Mouse (Mus musculus) liver, embryonic 14.5 days (tissue): ENCODE results near the gene Zfp981. TPM values are rescaled to one million over a fixed set of nuclear protein-coding genes. Genes with fewer than 3 reads are reported as not detected.
"Not testable (repeated sequence)": the region's sequence is repeated elsewhere in the genome, so short reads cannot be mapped to it uniquely, and the experiment has no call there.

Experiments used
- ATAC-seq: fragments of 200-750 bp; cut with Nextera tagmentation; 2 replicates; pipeline ENCODE4 v1.8.0; 2017; ENCODE audit warnings: moderate number of reproducible peaks, mild to moderate bottlenecking, moderate library complexity; ENCODE audit not compliant: insufficient read depth
- DNase-seq, 3 experiments: peaks; one replicate each; pipeline ENCODE4 v3.0.0-alpha.2; 2012 to 2013; ENCODE audit warnings: low read depth in 3 of 3, low spot score in 3 of 3
- H3K27ac ChIP-seq: fragments of 300-500 bp; sonication (generic); 2 replicates; pipeline ENCODE4 v1.5.1; 2014; ENCODE audit warnings: moderate library complexity, mild to moderate bottlenecking, control low read depth, inconsistent platforms
- H3K27me3 ChIP-seq: fragments of 300-500 bp; sonication (generic); 2 replicates; pipeline ENCODE4 v1.6.1; 2014; ENCODE audit warnings: mild to moderate bottlenecking, low read length, moderate library complexity; ENCODE audit not compliant: control insufficient read depth, insufficient read depth
- H3K36me3 ChIP-seq: fragments of 300-500 bp; sonication (generic); replicated peaks from 2 replicates; pipeline ENCODE4 v1.6.1; 2014; ENCODE audit warnings: low read depth; ENCODE audit not compliant: control insufficient read depth, insufficient read depth
- H3K4me1 ChIP-seq, 2 experiments: fragments of 200-500 bp in 1 of 2; fragments of 300-500 bp in 1 of 2; sonication (generic) in 1 of 2; replicated peaks; 2 replicates each; pipeline ENCODE4 v1.6.1; 2012 to 2014; ENCODE audit warnings: antibody characterized with exemption in 1 of 2, inconsistent platforms in 1 of 2, low read length in 1 of 2; ENCODE audit not compliant: control insufficient read depth in 2 of 2, insufficient read depth in 2 of 2
- H3K4me2 ChIP-seq: fragments of 300-500 bp; sonication (generic); 2 replicates; pipeline ENCODE4 v1.6.1; 2014; ENCODE audit warnings: low read depth, mild to moderate bottlenecking, control low read depth, moderate library complexity
- H3K4me3 ChIP-seq, 2 experiments: fragments of 200-500 bp in 1 of 2; fragments of 300-500 bp in 1 of 2; sonication (generic) in 1 of 2; 2 replicates each; pipeline ENCODE4 v1.5.1; 2012 to 2014; ENCODE audit warnings: low read depth in 2 of 2, low read length in 2 of 2, mild to moderate bottlenecking in 2 of 2, control low read depth in 1 of 2, inconsistent platforms in 1 of 2, moderate library complexity in 1 of 2; ENCODE audit not compliant: insufficient read depth in 1 of 2
- H3K9ac ChIP-seq: fragments of 300-500 bp; sonication (generic); replicated peaks from 2 replicates; pipeline ENCODE4 v1.6.1; 2014; ENCODE audit warnings: mild to moderate bottlenecking, control low read depth, moderate library complexity
- H3K9me3 ChIP-seq: fragments of 300-500 bp; sonication (generic); 2 replicates; pipeline ENCODE4 v1.6.1; 2016; ENCODE audit warnings: low read length, mixed read lengths; ENCODE audit not compliant: control insufficient read depth
- WGBS: fragments of 180-500 bp; shearing (Covaris S2); extraction: QIAGEN DNeasy Blood & Tissue Kit; methylation state at CpG from one replicate; pipeline ENCODE4 v1.1.7; 2014; ENCODE audit not compliant: insufficient replicate concordance; 5-methylcytosine and 5-hydroxymethylcytosine counted together
- polyA plus RNA-seq, 2 experiments: library from polyadenylated mRNA; depleted of rRNA in 1 of 2; stranded (reverse) in 1 of 2; unstranded in 1 of 2; fragments of >200 nt; fragmentation: Nextera tagmentation in 1 of 2; extraction: Ambion mirVana in 1 of 2; gene quantifications; 2 replicates each; pipeline versions ENCODE4 v1.2.1 to v1.2.3; 2012 to 2014

The Zfp981 gene
- polyA plus RNA-seq, 2 experiments: 0.09 TPM; not detected in 1

DNA sequence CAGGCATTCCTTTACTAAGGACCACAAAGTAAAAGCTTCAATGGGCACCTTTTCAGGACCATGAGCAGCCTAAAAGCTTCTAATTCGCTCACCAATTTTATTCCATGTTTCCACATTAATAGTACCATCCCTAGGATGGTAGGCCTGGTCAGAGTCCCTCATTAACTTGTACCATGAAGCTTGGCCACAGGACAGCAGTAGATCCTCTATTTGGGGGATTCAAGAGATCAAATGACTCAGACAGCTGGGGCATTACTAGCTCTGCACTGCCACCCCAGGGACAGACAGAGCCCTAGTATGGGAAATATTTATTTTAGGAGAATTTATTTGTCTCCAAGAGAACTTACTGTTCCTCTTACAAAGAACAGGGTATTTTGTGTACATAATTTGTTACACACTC is 27.6 kb upstream of the Zfp981 start:
- H3K36me3 ChIP-seq, H3K9ac ChIP-seq, H3K27me3 ChIP-seq, H3K4me2 ChIP-seq, DNase-seq, H3K4me3 ChIP-seq, H3K4me1 ChIP-seq, H3K27ac ChIP-seq: not testable (repeated sequence)
- WGBS: no CpG with 5 or more reads among the region's 1 CpGs
- H3K9me3 ChIP-seq: peaks cover 12% of the 10 kb centered on the region
- peak; percentile 6; the same call in 1 of the 2 replicates for ATAC-seq

DNA sequence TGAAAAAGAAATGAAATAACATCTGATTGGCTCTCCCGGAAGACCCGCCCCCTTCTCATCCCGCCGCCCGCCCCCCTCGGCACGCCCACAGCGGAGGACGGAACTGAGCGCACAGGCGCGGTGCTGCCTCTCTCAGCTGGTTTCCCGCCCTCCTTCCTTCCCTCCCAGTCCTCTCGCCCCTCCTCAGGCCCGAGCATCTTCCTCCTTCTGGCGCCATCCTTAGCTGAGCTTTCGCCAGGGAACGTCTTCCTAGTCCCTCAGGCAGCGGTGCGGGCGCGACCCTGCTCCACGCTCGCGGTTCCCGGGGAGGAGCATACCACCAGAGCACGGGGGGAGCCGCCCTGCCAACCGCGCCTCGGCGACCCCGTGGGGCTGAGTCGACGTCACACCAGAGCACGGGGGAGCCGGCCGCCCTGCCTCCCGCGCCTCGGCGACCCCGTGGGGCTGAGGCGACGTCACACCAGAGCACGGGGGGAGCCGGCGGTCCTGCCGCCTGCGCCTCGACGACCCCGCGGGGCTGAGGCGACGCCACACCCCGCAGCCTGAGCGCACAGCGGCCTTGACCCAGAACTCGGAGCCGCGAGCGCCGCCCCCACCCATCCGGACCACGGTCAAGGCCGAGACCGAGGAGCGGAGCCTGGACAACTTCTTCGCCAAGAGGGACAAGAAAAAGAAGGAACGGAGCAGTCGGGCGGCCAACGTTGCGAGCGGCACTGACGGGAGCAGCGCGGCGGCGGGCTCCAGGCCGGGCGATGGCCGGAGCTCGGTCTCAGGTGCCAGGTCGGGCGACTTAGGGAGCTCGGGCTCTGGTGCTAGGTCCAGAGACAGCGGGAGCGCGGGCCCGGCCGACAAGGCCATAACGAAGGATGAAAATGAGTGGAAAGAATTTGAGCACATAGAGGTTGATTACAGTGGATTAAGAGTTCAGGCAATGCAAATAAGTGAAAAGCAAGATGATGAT is 26.8 kb upstream of the Zfp981 start:
- WGBS: 56% methylated on average over 56 of the region's 94 CpGs
- peak; percentile 71 for ATAC-seq
- not testable (repeated sequence) for H3K27me3 ChIP-seq, H3K36me3 ChIP-seq, H3K9ac ChIP-seq, H3K4me3 ChIP-seq, DNase-seq, H3K27ac ChIP-seq, H3K4me1 ChIP-seq, H3K4me2 ChIP-seq
- H3K9me3 ChIP-seq: peaks cover 12% of the 10 kb centered on the region

DNA sequence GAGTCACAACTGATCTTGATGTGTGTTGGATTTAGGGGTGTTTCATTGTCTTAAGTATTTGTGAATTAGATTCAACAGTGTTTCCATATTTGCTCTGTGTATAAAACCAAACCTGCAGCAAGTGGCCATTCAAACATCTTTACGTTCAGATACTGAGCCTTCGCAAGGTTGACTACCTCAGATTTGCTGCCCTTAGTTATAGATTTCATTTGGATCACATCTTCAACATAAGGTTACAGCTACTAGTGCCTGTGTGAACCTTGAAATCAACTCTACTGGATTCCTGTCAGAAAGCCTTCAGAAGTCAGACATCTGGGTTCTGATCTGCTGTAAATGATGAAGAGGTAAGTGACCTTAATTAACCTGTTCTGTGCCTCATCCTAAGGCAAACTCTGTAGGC is 25.6 kb upstream of the Zfp981 start:
- H3K4me3 ChIP-seq, H3K4me2 ChIP-seq, H3K36me3 ChIP-seq, H3K27ac ChIP-seq, H3K9ac ChIP-seq, DNase-seq, ATAC-seq, H3K27me3 ChIP-seq, H3K4me1 ChIP-seq: not testable (repeated sequence)
- peaks cover 18% of the 10 kb centered on the region for H3K9me3 ChIP-seq
- WGBS: 81% methylated on average over 2 of the region's 2 CpGs

DNA sequence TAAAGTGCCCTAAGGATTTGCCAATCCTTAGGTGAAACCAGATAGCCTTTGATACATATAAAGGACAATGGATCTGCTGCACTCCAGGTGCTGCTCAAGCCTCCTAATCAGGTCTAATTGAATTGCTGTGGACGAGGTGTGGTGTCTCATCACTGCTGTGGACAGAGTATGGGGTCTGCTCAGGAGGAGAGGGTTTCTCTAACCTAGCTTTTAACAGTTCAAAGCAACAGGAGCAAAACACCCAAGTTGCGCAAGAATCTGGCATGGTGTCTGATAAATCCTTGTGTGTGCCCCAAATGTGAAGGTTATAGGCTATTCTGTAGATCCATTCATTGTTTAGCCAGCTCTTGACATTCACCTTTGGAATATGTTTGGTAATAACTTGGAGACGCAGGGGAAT is 24.9 kb upstream of the Zfp981 start:
- H3K4me2 ChIP-seq, ATAC-seq, DNase-seq, H3K27me3 ChIP-seq, H3K4me3 ChIP-seq, H3K27ac ChIP-seq, H3K4me1 ChIP-seq, H3K36me3 ChIP-seq, H3K9ac ChIP-seq: not testable (repeated sequence)
- H3K9me3 ChIP-seq: peaks cover 22% of the 10 kb centered on the region
- WGBS: 59% methylated on average over 3 of the region's 3 CpGs

DNA sequence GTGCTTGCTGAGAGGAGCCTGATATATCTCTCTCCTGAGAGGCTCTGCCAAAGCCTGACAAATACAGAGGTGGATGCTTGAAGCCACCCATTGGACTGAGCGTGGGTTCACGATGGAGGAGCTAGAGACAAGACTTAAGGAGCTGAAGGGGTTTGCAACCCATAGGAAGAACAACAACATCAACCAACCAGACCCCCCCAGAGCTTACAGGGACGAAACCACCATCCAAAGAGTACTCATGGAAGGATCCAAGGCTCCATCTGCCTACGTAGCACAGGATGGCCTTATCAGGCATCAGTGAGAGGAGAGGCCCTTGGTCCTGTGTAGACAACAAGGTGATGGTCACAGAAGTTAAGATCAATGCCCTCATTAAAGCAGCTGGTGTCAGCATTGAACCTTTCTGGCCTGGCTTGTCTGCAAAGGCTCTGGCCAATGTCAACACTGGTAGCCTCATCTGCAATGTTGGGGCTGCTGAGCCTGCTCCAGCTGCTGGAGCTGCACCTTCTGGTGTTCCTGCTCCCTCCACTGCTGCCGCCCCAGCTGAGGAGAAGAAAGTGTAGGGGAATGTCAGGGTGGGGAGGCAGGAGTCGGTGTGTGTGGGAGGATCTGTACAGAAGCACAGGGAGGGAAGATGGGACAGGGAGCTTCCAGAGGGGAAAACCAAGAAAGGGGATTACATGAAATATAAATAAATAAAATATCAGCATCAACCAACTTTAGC is 21.3 kb upstream of the Zfp981 start:
- not testable (repeated sequence) for H3K4me2 ChIP-seq, H3K4me3 ChIP-seq, H3K36me3 ChIP-seq, DNase-seq, H3K27me3 ChIP-seq, H3K9ac ChIP-seq, H3K4me1 ChIP-seq, H3K27ac ChIP-seq
- ATAC-seq: peak; percentile 18; the same call in 1 of the 2 replicates
- 49% methylated on average over 6 of the region's 6 CpGs for whole genome bisulfite sequencing
- H3K9me3 ChIP-seq: peaks cover 30% of the 10 kb centered on the region

DNA sequence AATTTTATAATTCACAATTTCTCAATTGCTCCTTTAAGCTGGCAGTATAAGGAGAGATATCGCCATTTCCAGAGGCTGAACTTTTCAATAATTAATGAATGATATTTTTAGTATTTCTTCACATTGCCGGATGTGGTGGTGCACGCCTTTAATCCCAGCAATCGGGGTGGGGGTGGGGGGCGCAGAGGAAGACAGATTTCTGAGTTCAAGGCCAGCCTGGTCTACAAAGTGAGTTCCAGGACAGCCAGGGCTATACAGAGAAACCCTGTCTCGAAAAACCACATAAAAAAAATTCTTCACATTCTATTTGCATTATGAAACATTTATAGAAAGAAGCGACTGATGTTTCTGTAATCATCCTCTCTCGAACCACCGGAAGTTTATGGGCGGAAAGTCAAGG is 19.3 kb upstream of the Zfp981 start:
- peaks cover 28% of the 10 kb centered on the region for H3K9me3 ChIP-seq
- H3K27me3 ChIP-seq, H3K36me3 ChIP-seq, H3K4me1 ChIP-seq, DNase-seq, H3K9ac ChIP-seq, H3K4me2 ChIP-seq, H3K27ac ChIP-seq, ATAC-seq, H3K4me3 ChIP-seq: not testable (repeated sequence)
- WGBS: 66% methylated on average over 10 of the region's 10 CpGs
